Mouse (Mus musculus): ENCODE measurements around the gene Olfr693. TPM values are rescaled to one million over a fixed set of nuclear protein-coding genes. Genes with fewer than 3 reads are reported as not detected.

Gene Olfr693
- polyA plus RNA-seq (2021; fragmentation: Nextera tagmentation), result not detected in 2 replicates
- long read RNA-seq, experiment 1, result 0 reads
- long read RNA-seq, experiment 2, result 0 reads

DNA sequence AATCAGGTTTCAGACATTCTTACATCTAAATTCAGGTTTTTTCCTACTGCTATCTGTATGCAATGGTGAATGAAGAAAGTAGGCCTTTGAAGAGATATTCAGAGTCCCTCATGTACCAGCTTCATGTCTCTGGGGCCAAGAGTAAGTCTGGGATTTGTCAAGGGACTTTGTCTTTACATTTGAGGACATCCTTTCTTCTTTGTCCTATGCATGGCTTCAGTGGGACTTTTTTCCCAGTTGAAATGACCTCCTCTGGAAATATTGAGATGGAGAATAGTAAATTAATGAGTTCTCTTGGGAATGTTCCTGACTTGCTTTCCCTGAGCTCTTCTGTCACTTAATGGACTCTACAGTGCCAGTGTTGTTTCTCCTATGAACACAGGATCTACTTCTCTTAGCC is at the start of gene Olfr693:
Olfr693 (minus strand) TSS at position 101 of the 400 bp plus-strand sequence.

DNA sequence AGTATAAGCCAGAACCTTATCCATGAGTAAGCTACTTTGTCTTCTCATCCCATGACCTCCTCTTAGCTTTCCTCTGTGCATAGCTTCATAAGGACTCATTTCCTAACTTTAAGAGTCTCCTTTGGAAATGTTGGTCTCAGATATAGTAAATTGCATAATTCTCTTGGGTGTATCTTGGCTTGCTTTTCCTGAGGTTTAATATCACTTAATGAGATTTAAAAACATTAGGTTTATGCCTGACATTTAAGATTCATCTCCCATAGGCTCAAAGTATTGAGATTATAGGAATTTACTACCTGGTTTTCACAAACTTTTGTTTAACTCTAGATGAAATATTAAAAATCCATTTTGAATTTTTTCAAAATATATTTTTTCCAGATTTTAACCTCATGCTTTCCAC is 35.9 kb upstream of the Olfr693 start, which contains the start of gene Olfr695:
Olfr695 (minus strand) TSS at position 101 of the 400 bp plus-strand sequence.

DNA sequence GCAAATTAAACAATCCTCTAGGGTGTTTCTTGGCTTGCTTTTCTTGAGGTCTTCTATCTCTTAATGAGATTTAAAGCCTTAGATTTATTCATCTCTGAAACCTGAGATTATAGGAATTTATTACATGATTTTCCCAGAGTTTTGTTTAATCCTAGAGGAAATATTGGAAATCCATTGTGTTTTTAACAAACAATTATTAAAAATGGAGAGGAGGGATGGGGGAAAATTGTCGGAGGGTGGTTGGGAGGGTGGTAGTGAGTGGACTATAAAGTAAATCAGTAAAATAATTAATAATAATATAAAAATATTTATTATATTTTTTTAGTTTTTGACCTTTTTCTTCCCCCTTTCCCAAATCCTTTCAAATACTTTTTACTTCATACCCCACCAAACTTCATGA is 11.3 kb upstream of the Olfr693 start, which contains the start of gene Olfr694:
Olfr694 (minus strand) TSS at position 101 of the 400 bp plus-strand sequence.

Other genes starting within 250 kb of the Olfr693 start
- not detected in 2 replicates for gene Olfr694, start 11.2 kb upstream of the Olfr693 start, polyA plus RNA-seq (2021; fragmentation: Nextera tagmentation)
- gene Olfr695, start 35.8 kb upstream of the Olfr693 start, polyA plus RNA-seq (2021; fragmentation: Nextera tagmentation), result not detected in 2 replicates
- not detected in 2 replicates for gene Olfr697, start 61.9 kb upstream of the Olfr693 start, polyA plus RNA-seq (2021; fragmentation: Nextera tagmentation)
- gene Olfr698, start 74.8 kb upstream of the Olfr693 start, polyA plus RNA-seq (2021; fragmentation: Nextera tagmentation), result not detected in 2 replicates
- gene Olfr699, start 112.6 kb upstream of the Olfr693 start, polyA plus RNA-seq (2021; fragmentation: Nextera tagmentation), result not detected in 2 replicates
- not detected in 2 replicates for gene Olfr700, start 128.2 kb upstream of the Olfr693 start, polyA plus RNA-seq (2021; fragmentation: Nextera tagmentation)
- gene Olfr701, start 133.5 kb upstream of the Olfr693 start, polyA plus RNA-seq (2021; fragmentation: Nextera tagmentation), result not detected in 2 replicates
- gene Olfr702, start 153.3 kb upstream of the Olfr693 start, polyA plus RNA-seq (2021; fragmentation: Nextera tagmentation), result not detected in 2 replicates
- gene Olfr703, start 162.8 kb upstream of the Olfr693 start, polyA plus RNA-seq (2021; fragmentation: Nextera tagmentation), result not detected in 2 replicates
- gene Olfr704, start 182.6 kb upstream of the Olfr693 start, polyA plus RNA-seq (2021; fragmentation: Nextera tagmentation), result not detected in 2 replicates
- gene Olfr705, start 196.3 kb upstream of the Olfr693 start, polyA plus RNA-seq (2021; fragmentation: Nextera tagmentation), result not detected in 2 replicates
- gene Olfr706, start 207.6 kb upstream of the Olfr693 start, polyA plus RNA-seq (2021; fragmentation: Nextera tagmentation), result not detected in 2 replicates
- gene Olfr707, start 220.7 kb upstream of the Olfr693 start, polyA plus RNA-seq (2021; fragmentation: Nextera tagmentation), result not detected in 2 replicates
- gene Olfr1532-ps1, start 227.4 kb upstream of the Olfr693 start, polyA plus RNA-seq (2021; fragmentation: Nextera tagmentation), result not detected in 2 replicates

All from layer of hippocampus, adult 6 months (tissue).